Mouse (Mus musculus): Measurements from ENCODE around the gene Crtc2. TPM values are rescaled to one million over a fixed set of nuclear protein-coding genes. Genes with fewer than 3 reads are reported as not detected.

Crtc2 gene
- total and polyA plus RNA-seq, 3 experiments, result 7.1 to 66.9 TPM; not detected in 1

- H3K4me1 ChIP-seq (ENCODE audit: control insufficient read depth in 1 of 2, insufficient read depth in 2 of 2, low read length in 2 of 2), result peaks cover 4 to 29% of the 10 kb centered on the region in 2 experiments
- peak overlapping the region; percentile 73 to 76 for H3K4me3 ChIP-seq (ENCODE audit: control insufficient read depth in 1 of 2, insufficient read depth in 1 of 2, low read depth in 2 of 2, low read length in 2 of 2)
- H3K9ac ChIP-seq (ENCODE audit: control insufficient read depth, low read depth, low read length, poor library complexity, severe bottlenecking), result peak overlapping the region; percentile 88
- TF ChIP-seq USF1 (IDR thresholded peaks at IDR 0.05; ENCODE audit: low read depth, low read length), result no peak
- 0 out of 2 replicates have a peak, but pooled peaks have one; percentile 37 for TF ChIP-seq TBP (IDR thresholded peaks at IDR 0.05; ENCODE audit: low read depth, low read length)
- H3K36me3 ChIP-seq (ENCODE audit: control insufficient read depth in 1 of 2, insufficient read depth in 2 of 2, low read length in 2 of 2), result peaks cover 5 to 26% of the 10 kb centered on the region in 2 experiments; a peak in 3 of 4 replicates
- no peaks in the 10 kb centered on the region for H3K9me3 ChIP-seq (replicated peaks; ENCODE audit: insufficient read depth, low read length)
- H3K27ac ChIP-seq (ENCODE audit: control insufficient read depth, low read depth, low read length), result peak overlapping the region; percentile 91
- peak; percentile 89 for DNase-seq (ENCODE audit: low read depth, low spot score)
- H3K79me2 ChIP-seq (ENCODE audit: control insufficient read depth, insufficient read depth, low read length, poor library complexity), result peaks cover 22% of the 10 kb centered on the region
- H3K27me3 ChIP-seq (ENCODE audit: control insufficient read depth in 1 of 2, insufficient read depth in 2 of 2, low read length in 2 of 2), result no peaks in the 10 kb centered on the region
Measured at GRCm38 (mm10) chr3:90264687-90265033, 10.7 kb downstream of the Crtc2 start.

DNA sequence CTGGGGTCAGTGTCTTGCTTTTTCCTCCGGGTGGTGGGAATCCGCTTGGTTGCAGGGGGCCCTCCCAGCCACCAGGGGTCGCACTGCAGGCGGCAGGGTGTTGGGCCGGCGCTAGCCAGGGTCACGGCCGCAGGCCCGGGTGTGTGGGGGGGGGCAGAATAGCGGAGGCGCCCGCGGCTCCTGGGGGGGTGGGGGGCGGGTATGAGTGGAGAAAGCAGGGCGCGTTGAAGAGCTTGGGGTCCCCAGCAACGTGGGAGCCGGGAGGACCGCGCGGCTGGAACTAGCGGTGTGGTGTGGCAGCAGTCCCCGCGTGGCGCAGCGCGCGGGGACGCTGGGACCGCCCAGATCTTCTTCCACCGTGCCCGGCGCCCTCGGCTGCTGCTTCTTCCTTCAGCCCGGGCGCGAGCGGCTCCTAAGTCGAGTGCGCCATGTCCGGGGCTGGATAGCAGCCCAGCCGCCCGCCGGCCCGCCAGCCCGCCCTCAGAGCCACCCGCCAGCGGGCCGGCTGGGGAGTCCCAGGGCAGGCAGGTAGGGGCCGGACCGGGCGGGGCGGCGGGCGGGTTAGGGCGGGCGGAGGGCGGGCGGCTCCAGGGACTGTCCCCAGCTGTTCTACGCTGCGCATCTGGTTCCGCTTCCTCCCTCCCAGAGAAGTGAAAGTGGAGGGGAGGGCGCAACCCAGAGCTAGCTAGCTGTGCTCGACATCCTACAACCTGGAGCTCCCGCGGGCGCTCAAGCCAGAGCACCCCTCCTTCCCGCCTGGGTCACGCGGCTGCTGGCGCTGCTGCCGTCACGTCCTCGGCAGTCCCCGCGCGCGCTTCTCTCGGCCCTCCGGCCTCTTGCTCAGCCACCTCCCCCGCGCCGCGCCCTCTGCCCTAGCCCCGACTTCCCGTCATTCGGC is 11.3 kb downstream of the Crtc2 start, which contains the start of gene Dennd4b:
TSS of gene Dennd4b (plus strand) at position 152 of the 898 bp plus-strand sequence.
- H3K4me3 ChIP-seq (ENCODE audit: control insufficient read depth in 1 of 2, insufficient read depth in 1 of 2, low read depth in 2 of 2, low read length in 2 of 2), result peak within 1 kb of the TSS; percentile 73 to 76
- no peaks in the 10 kb centered on the region for H3K9me3 ChIP-seq (replicated peaks; ENCODE audit: insufficient read depth, low read length)
- peak within 1 kb of the TSS; percentile 91 for H3K27ac ChIP-seq (ENCODE audit: control insufficient read depth, low read depth, low read length)
- H3K36me3 ChIP-seq (ENCODE audit: control insufficient read depth in 1 of 2, insufficient read depth in 2 of 2, low read length in 2 of 2), result peaks cover 1 to 26% of the 10 kb centered on the region in 2 experiments; a peak in 3 of 4 replicates
- no peaks in the 10 kb centered on the region for H3K27me3 ChIP-seq (ENCODE audit: control insufficient read depth in 1 of 2, insufficient read depth in 2 of 2, low read length in 2 of 2)
- peak; percentile 95 for DNase-seq (ENCODE audit: low read depth, low spot score)
- H3K79me2 ChIP-seq (ENCODE audit: control insufficient read depth, insufficient read depth, low read length, poor library complexity), result peaks cover 22% of the 10 kb centered on the region
- H3K9ac ChIP-seq (ENCODE audit: control insufficient read depth, low read depth, low read length, poor library complexity, severe bottlenecking), result peak within 1 kb of the TSS; percentile 88
- peaks cover 4 to 29% of the 10 kb centered on the region in 2 experiments for H3K4me1 ChIP-seq (ENCODE audit: control insufficient read depth in 1 of 2, insufficient read depth in 2 of 2, low read length in 2 of 2)
- TF ChIP-seq POLR2AphosphoS2 (IDR thresholded peaks at IDR 0.05; ENCODE audit: low read length) (peak; percentile 24; the same call in 1 of the 2 replicates), E2F4 (IDR thresholded peaks at IDR 0.05; ENCODE audit: borderline replicate concordance, low read depth, low read length) (peak; percentile 74; the same call in 1 of the 2 replicates), TBP (IDR thresholded peaks at IDR 0.05; ENCODE audit: low read depth, low read length) (0 out of 2 replicates have a peak, but pooled peaks have one; percentile 42), RCOR1 (IDR thresholded peaks at IDR 0.05; ENCODE audit: low read depth, low read length) (peak; percentile 13; the same call in 1 of the 2 replicates), MAX (IDR thresholded peaks at IDR 0.05; ENCODE audit: low read length) (peak; percentile 78), ZKSCAN1 (IDR thresholded peaks at IDR 0.05; ENCODE audit: low read depth, low read length) (no peak), EP300 (IDR thresholded peaks at IDR 0.05; ENCODE audit: low read depth in 1 of 2, low read length in 2 of 2) (peak in 1 of 2 experiments; percentile 35; a peak in 1 of 4 replicates), SMC3 (IDR thresholded peaks at IDR 0.05; ENCODE audit: low read depth, low read length) (peak; percentile 61), MAFK (IDR thresholded peaks at IDR 0.05; ENCODE audit: borderline replicate concordance, low read depth, low read length) (no peak), NELFE (IDR thresholded peaks at IDR 0.05; ENCODE audit: low read depth, low read length) (peak; percentile 91), USF2 (IDR thresholded peaks at IDR 0.05; ENCODE audit: borderline replicate concordance in 1 of 2, insufficient read depth in 1 of 2, low read depth in 1 of 2, low read length in 2 of 2) (no peak), SIN3A (IDR thresholded peaks at IDR 0.05; ENCODE audit: low read length) (peak; percentile 80), KAT2A (conservative IDR thresholded peaks at IDR 0.05; ENCODE audit: low read depth, low read length) (peak; percentile 46; the same call in 1 of the 2 replicates), RAD21 (IDR thresholded peaks at IDR 0.05; ENCODE audit: low read depth, low read length) (peak; percentile 10), JUND (IDR thresholded peaks at IDR 0.05; ENCODE audit: low read depth, low read length) (no peak), TCF12 (IDR thresholded peaks at IDR 0.05; ENCODE audit: low read depth, low read length) (peak; percentile 48), ETS1 (IDR thresholded peaks at IDR 0.05; ENCODE audit: low read depth, low read length) (peak; percentile 93), MEF2A (IDR thresholded peaks at IDR 0.05; ENCODE audit: extremely low read depth, insufficient replicate concordance, low read depth, low read length, poor library complexity, severe bottlenecking) (no peak), MXI1 (IDR thresholded peaks at IDR 0.05; ENCODE audit: low read depth, low read length) (peak; percentile 71), BHLHE40 (IDR thresholded peaks at IDR 0.05; ENCODE audit: borderline replicate concordance, low read depth, low read length) (peak; percentile 35; the same call in 1 of the 2 replicates), GABPA (IDR thresholded peaks at IDR 0.05; ENCODE audit: low read depth, low read length) (no peak), CHD1 (IDR thresholded peaks at IDR 0.05; ENCODE audit: low read depth, low read length) (no peak; the same call in 1 of the 2 replicates), HCFC1 (IDR thresholded peaks at IDR 0.05; ENCODE audit: low read depth, low read length) (peak; percentile 78), MAZ (IDR thresholded peaks at IDR 0.05; ENCODE audit: low read depth, low read length) (peak; percentile 93), MYB (IDR thresholded peaks at IDR 0.05; ENCODE audit: low read depth, low read length) (no peak), POLR2A (IDR thresholded peaks at IDR 0.05; ENCODE audit: control insufficient read depth in 1 of 2, insufficient read depth in 1 of 2, low read depth in 1 of 2, low read length in 2 of 2, poor library complexity in 1 of 2) (peak; percentile 84; a peak in 3 of 4 replicates), MYC (IDR thresholded peaks at IDR 0.05; ENCODE audit: low read depth, low read length) (peak; percentile 73; the same call in 1 of the 2 replicates), CTCF (IDR thresholded peaks at IDR 0.05 in 2 of 3, conservative IDR thresholded peaks at IDR 0.05 in 1 of 3; ENCODE audit: control insufficient read depth in 1 of 3, insufficient read depth in 1 of 3, low read depth in 2 of 3, low read length in 3 of 3, poor library complexity in 1 of 3, severe bottlenecking in 1 of 3) (peak; percentile 86 to 99 (median 90); a peak in 5 of 6 replicates)
